Mouse (Mus musculus) yolk sac, embryonic 10.5 days (tissue): ENCODE results near the gene Efhd1.

Experiments used
- DNase-seq: peaks from one replicate; pipeline ENCODE4 v3.0.0-alpha.2; 2017; ENCODE audit warnings: low spot score

The Efhd1 gene

GRCm38 (mm10) chr1:87309621-87310020, 45.5 kb downstream of the Efhd1 start:
- peak; percentile 87 for DNase-seq

GRCm38 (mm10) chr1:87312681-87313080, 48.5 kb downstream of the Efhd1 start:
- DNase-seq: no peak

GRCm38 (mm10) chr1:87313116-87313515, 49.0 kb downstream of the Efhd1 start:
- DNase-seq: no peak

GRCm38 (mm10) chr1:87313843-87314570, 49.8 kb downstream of the Efhd1 start:
- no peak for DNase-seq

- DNase-seq: no peak
These were observed 51.3 kb downstream of the Efhd1 start for GRCm38 (mm10) chr1:87315431-87315830.

GRCm38 (mm10) chr1:87315894-87316293, 51.7 kb downstream of the Efhd1 start:
- no peak for DNase-seq

- no peak for DNase-seq
These were observed 52.5 kb downstream of the Efhd1 start for GRCm38 (mm10) chr1:87316672-87317071.

GRCm38 (mm10) chr1:87321071-87321470, 56.9 kb downstream of the Efhd1 start:
- DNase-seq: no peak

GRCm38 (mm10) chr1:87322778-87323177, 58.6 kb downstream of the Efhd1 start:
- DNase-seq: no peak

- no peak for DNase-seq
These were observed 60.5 kb downstream of the Efhd1 start for GRCm38 (mm10) chr1:87324649-87325048.

- DNase-seq: peak; percentile 99
These were observed 62.6 kb downstream of the Efhd1 start, which contains the start of gene Gigyf2 for GRCm38 (mm10) chr1:87326742-87327163. Gigyf2 (plus strand) TSS chr1:87326998.

- DNase-seq: no peak
These were observed 63.1 kb downstream of the Efhd1 start for GRCm38 (mm10) chr1:87327165-87327861.

GRCm38 (mm10) chr1:87331774-87332173, 67.6 kb downstream of the Efhd1 start:
- DNase-seq: no peak

GRCm38 (mm10) chr1:87350576-87350975, 86.4 kb downstream of the Efhd1 start:
- no peak for DNase-seq

- DNase-seq: peak; percentile 19
These were observed 96.1 kb downstream of the Efhd1 start for GRCm38 (mm10) chr1:87360276-87360675.
